Mouse (Mus musculus): ENCODE data around the gene Trappc12. TPM values are rescaled to one million over a fixed set of nuclear protein-coding genes. Genes with fewer than 3 reads are reported as not detected.

The Trappc12 gene
- polyA plus RNA-seq, 1 experiment = 31.4 TPM

DNA sequence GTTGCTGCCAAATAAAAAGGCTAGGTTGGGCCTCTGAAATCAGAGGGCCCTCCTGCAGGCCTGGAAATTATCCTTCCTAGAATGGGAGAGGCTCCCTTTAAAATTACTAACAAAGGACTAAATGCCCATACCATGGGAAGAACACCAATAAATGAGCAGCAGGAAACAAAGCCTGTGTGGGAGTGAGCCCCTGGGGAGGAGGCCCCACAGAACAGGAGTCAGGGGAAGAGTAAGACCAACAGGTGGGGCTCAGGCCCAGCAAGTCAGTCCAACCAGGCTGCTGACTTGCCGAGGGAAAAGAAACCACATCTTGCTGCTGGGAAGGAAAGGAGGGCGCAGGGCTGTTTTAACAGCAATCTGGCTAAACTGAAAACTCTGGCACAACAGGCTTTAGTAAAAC, 33.2 kb downstream of the Trappc12 start:
- Histone ChIP-seq H3K4me3 (no peak overlapping the region), H3K4me2 (ENCODE audit: low read depth) (no peak overlapping the region), H3K36me3 (ENCODE audit: control insufficient read depth, insufficient read depth) (peaks cover 20% of the 10 kb centered on the region), H3K79me2 (ENCODE audit: control insufficient read depth, insufficient read depth) (no peaks in the 10 kb centered on the region), H3K27me3 (ENCODE audit: control insufficient read depth, insufficient read depth, insufficient read length) (no peaks in the 10 kb centered on the region), H3ac (ENCODE audit: control insufficient read depth, insufficient read length) (no peak overlapping the region)
- no peak for TF ChIP-seq TCF12 (IDR thresholded peaks at IDR 0.05; ENCODE audit: insufficient read depth, poor library complexity, severe bottlenecking)
- no peak for TF ChIP-seq TCF3 (IDR thresholded peaks at IDR 0.05; ENCODE audit: insufficient read length, low read depth)
- no peak for TF ChIP-seq REST (IDR thresholded peaks at IDR 0.05; ENCODE audit: insufficient read depth, insufficient read length)
- no peak for TF ChIP-seq POLR2A (IDR thresholded peaks at IDR 0.05; ENCODE audit: insufficient read length, low read depth)

DNA sequence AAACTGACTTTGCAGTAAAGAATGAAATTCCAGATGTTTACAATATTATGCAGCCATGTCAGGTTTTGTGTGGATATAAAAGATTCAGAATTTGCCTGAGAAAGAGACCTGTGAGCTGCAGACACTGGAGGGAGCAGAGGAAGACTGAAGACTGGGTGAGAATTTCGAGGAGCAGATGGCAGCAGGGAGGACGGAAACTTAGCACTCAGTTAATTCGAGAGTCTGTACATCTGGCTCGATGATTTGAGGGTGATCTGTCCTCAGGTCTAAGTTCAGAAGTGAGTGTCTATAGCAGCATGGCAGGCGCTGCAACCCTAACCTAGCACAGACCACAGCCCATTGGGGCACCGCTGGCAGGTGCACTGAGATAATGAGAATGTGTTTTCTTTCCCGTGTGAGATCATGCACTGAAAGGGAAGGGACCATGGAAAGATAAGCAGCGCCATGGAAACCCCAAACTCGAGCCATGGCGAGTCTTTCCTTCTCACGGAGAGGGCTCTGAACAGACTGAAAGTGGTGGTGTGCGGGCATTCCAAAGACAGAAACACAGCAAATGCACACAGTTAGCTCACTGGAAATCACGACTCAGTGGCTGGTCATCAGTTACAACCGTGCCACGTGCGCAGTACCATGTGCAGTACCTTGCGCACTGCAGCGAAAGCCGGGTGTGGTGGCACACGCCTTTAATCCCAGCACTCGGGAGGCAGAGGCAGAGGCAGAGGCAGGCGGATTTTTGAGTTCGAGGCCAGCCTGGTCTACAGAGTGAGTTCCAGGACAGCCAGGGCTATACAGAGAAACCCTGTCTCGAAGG, 35.2 kb downstream of the Trappc12 start:
- TF ChIP-seq POLR2AphosphoS2 (IDR thresholded peaks at IDR 0.05; ENCODE audit: insufficient read length, low read depth) (no peak), TCF3 (IDR thresholded peaks at IDR 0.05; ENCODE audit: insufficient read length, low read depth) (no peak), E2F4 (IDR thresholded peaks at IDR 0.05; ENCODE audit: insufficient read depth) (no peak), SRF (IDR thresholded peaks at IDR 0.05; ENCODE audit: control insufficient read depth, insufficient read length, low read depth) (no peak), CEBPB (IDR thresholded peaks at IDR 0.05; ENCODE audit: insufficient read depth, poor library complexity, severe bottlenecking) (no peak), POLR2A (IDR thresholded peaks at IDR 0.05; ENCODE audit: insufficient read length, low read depth) (no peak), MYOG (IDR thresholded peaks at IDR 0.05; ENCODE audit: control insufficient read depth in 1 of 3, insufficient read depth in 1 of 3, insufficient read length in 2 of 3, low read depth in 2 of 3) (no peak), MYOD1 (IDR thresholded peaks at IDR 0.05; ENCODE audit: control insufficient read depth in 1 of 3, insufficient read length in 2 of 3, low read depth in 2 of 3) (no peak), REST (IDR thresholded peaks at IDR 0.05; ENCODE audit: insufficient read depth, insufficient read length) (no peak)

DNA sequence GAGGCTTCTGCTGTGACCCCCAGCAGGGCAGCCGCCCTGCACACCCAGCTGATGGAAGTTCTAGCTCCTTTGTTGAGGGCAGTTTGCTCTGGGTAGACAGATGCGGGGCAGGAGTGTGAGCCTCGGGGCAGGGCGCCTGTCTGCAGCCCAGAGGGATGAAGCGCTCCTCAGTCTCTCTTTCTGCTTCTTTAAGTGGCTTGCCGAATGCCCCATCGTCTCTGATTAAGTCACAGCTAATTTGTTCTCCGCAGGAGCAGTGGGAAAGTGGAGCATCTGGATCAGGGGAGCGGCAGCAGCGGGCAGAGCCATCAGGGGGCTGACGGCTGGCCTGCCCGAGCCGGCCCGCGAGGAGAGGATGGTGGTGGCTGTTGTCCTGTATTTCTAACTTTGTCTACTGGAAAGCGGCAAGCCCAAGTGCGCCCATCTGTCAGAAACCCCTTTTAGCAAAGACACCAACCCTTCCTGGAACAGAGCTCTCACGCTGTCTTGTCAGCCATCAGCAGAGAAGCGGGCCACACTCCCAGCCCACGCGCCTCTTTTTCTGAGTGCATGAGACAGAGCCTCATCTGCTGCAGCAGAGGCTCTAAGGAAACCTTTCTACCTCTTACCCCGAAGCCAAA, 39.6 kb downstream of the Trappc12 start:
- Histone ChIP-seq H3ac (ENCODE audit: control insufficient read depth, insufficient read length) (no peak overlapping the region), H3K36me3 (ENCODE audit: control insufficient read depth, insufficient read depth) (peaks cover 5% of the 10 kb centered on the region)

More for the DNA sequence above, 35.2 kb downstream of the Trappc12 start:
- H3K36me3 ChIP-seq (ENCODE audit: control insufficient read depth, insufficient read depth) = peaks cover 12% of the 10 kb centered on the region
- no peak overlapping the region for H3ac ChIP-seq (ENCODE audit: control insufficient read depth, insufficient read length)
- no peaks in the 10 kb centered on the region for H3K27me3 ChIP-seq (ENCODE audit: control insufficient read depth, insufficient read depth, insufficient read length)
- no peaks in the 10 kb centered on the region for H3K79me2 ChIP-seq (ENCODE audit: control insufficient read depth, insufficient read depth)
- no peak overlapping the region for H3K4me2 ChIP-seq (ENCODE audit: low read depth)
- H3K4me3 ChIP-seq = no peak overlapping the region

DNA sequence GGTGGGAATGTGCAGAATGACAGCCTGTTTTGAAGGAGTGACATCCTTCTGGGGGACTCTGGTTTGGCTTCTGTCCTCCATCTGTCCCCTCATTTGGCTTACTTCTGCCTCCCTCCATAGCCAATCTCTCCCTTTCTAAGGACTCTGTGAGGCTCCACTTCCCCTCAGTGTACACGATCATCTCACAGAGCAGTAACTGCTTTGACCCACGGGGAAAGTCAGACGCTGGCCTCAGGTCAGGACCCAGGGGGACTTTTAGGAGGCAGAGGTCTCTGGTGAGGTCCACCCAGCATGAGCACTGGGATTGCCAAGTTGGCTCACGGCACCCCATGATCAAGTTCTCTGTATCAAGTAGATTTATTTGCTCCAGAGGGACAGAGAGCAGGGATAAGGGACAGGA, 42.1 kb downstream of the Trappc12 start:
- H3K36me3 ChIP-seq (ENCODE audit: control insufficient read depth, insufficient read depth) = no peaks in the 10 kb centered on the region

More for the DNA sequence above, 39.6 kb downstream of the Trappc12 start:
- Histone ChIP-seq H3K27me3 (ENCODE audit: control insufficient read depth, insufficient read depth, insufficient read length) (no peaks in the 10 kb centered on the region), H3K4me3 (no peak overlapping the region), H3K79me2 (ENCODE audit: control insufficient read depth, insufficient read depth) (no peaks in the 10 kb centered on the region), H3K4me2 (ENCODE audit: low read depth) (no peak overlapping the region)
- TF ChIP-seq USF1 (IDR thresholded peaks at IDR 0.05; ENCODE audit: low read depth) (no peak), POLR2AphosphoS2 (IDR thresholded peaks at IDR 0.05; ENCODE audit: insufficient read length, low read depth) (no peak)

DNA sequence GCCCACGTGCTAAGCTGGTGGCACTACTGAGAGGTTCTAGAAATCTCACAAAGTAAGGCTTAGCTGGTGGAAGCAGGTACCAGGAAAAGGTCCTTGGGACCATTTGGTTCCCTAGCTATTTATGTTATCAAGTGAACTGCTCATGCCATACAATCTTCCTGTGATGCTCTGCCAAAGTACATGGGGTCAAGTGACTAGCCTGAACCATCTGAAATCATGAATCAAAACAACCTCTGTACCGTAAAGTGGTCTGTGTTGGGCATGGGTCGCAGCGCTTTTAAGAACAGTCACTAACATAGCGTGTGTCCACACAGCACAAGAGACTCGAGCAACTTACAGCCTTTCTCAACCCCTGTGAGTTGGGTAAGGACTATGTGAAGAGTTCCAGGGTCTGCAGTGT, 45.1 kb downstream of the Trappc12 start:
- no peak overlapping the region for H3K4me3 ChIP-seq
- TF ChIP-seq TCF3 (IDR thresholded peaks at IDR 0.05; ENCODE audit: insufficient read length, low read depth) (no peak), POLR2A (IDR thresholded peaks at IDR 0.05; ENCODE audit: insufficient read length, low read depth) (no peak), SRF (IDR thresholded peaks at IDR 0.05; ENCODE audit: control insufficient read depth, insufficient read length, low read depth) (no peak), MAX (IDR thresholded peaks at IDR 0.05; ENCODE audit: low read depth) (no peak), POLR2AphosphoS2 (IDR thresholded peaks at IDR 0.05; ENCODE audit: insufficient read length, low read depth) (no peak), MYOD1 (IDR thresholded peaks at IDR 0.05; ENCODE audit: control insufficient read depth in 1 of 3, insufficient read length in 2 of 3, low read depth in 2 of 3) (no peak), CEBPB (IDR thresholded peaks at IDR 0.05; ENCODE audit: insufficient read depth, poor library complexity, severe bottlenecking) (no peak), REST (IDR thresholded peaks at IDR 0.05; ENCODE audit: insufficient read depth, insufficient read length) (no peak), MYOG (IDR thresholded peaks at IDR 0.05; ENCODE audit: control insufficient read depth in 1 of 3, insufficient read depth in 1 of 3, insufficient read length in 2 of 3, low read depth in 2 of 3) (no peak), E2F4 (IDR thresholded peaks at IDR 0.05; ENCODE audit: insufficient read depth) (no peak), TCF12 (IDR thresholded peaks at IDR 0.05; ENCODE audit: insufficient read depth, poor library complexity, severe bottlenecking) (no peak), USF1 (IDR thresholded peaks at IDR 0.05; ENCODE audit: low read depth) (no peak)

More for the DNA sequence above, 42.1 kb downstream of the Trappc12 start:
- no peak overlapping the region for H3K4me3 ChIP-seq
- no peak for TF ChIP-seq POLR2AphosphoS2 (IDR thresholded peaks at IDR 0.05; ENCODE audit: insufficient read length, low read depth)
- no peak for TF ChIP-seq E2F4 (IDR thresholded peaks at IDR 0.05; ENCODE audit: insufficient read depth)
- TF ChIP-seq MYOD1 (IDR thresholded peaks at IDR 0.05; ENCODE audit: control insufficient read depth in 1 of 3, insufficient read length in 2 of 3, low read depth in 2 of 3) = no peak
- TF ChIP-seq TCF12 (IDR thresholded peaks at IDR 0.05; ENCODE audit: insufficient read depth, poor library complexity, severe bottlenecking) = no peak
- no peak for TF ChIP-seq USF1 (IDR thresholded peaks at IDR 0.05; ENCODE audit: low read depth)
- no peak for TF ChIP-seq POLR2A (IDR thresholded peaks at IDR 0.05; ENCODE audit: insufficient read length, low read depth)
- no peaks in the 10 kb centered on the region for H3K79me2 ChIP-seq (ENCODE audit: control insufficient read depth, insufficient read depth)
- no peak overlapping the region for H3ac ChIP-seq (ENCODE audit: control insufficient read depth, insufficient read length)
- no peak overlapping the region for H3K4me2 ChIP-seq (ENCODE audit: low read depth)
- H3K27me3 ChIP-seq (ENCODE audit: control insufficient read depth, insufficient read depth, insufficient read length) = no peaks in the 10 kb centered on the region

More for the DNA sequence above, 45.1 kb downstream of the Trappc12 start:
- no peaks in the 10 kb centered on the region for H3K36me3 ChIP-seq (ENCODE audit: control insufficient read depth, insufficient read depth)
- no peaks in the 10 kb centered on the region for H3K27me3 ChIP-seq (ENCODE audit: control insufficient read depth, insufficient read depth, insufficient read length)
- H3ac ChIP-seq (ENCODE audit: control insufficient read depth, insufficient read length) = no peak overlapping the region
- H3K4me2 ChIP-seq (ENCODE audit: low read depth) = no peak overlapping the region
- no peaks in the 10 kb centered on the region for H3K79me2 ChIP-seq (ENCODE audit: control insufficient read depth, insufficient read depth)
